Mouse (Mus musculus) stomach, postnatal 0 days (tissue): ENCODE results near the gene Cts3.
"Not testable (repeated sequence)": the region's sequence is repeated elsewhere in the genome, so short reads cannot be mapped to it uniquely, and the experiment has no call there.

ENCODE experiments used
- CTCF ChIP-seq: IDR thresholded peaks from 2 replicates; pipeline ENCODE4 v1.5.1; 2016; ENCODE audit warnings: antibody characterized with exemption, low read depth, mild to moderate bottlenecking, moderate library complexity
- EP300 ChIP-seq: optimal IDR thresholded peaks from 2 replicates; pipeline ENCODE3; 2016; ENCODE audit warnings: antibody characterized with exemption

DNA sequence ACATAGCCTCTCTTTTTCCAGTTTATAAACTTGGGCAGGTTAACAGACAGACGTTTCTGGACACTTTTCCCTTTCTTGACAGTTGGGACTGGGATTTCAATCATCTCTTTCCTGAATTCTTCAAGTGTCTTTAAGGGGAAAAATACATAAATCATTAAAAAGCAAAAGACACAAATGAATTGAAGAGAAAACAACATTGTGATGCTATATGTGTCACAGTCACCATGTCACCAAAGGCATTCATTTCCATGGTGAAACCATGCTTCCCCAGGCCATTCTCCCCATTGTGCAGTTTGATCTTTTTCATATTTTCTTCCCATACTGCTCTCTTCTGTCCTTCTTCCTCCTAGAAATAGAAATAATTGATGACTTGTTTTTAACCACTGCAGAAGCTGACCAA, 1.9 kb downstream of the Cts3 start, which contains the start of gene Gm49352:
- TF ChIP-seq CTCF, EP300: not testable (repeated sequence)
